Mouse (Mus musculus): ENCODE measurements at regions not wholly inside any gene's neighbourhood (a gene's known extent, or its start where the extent isn't known, plus 50 kb on each side); places are given as distances from the start of the nearest gene placed in this dataset.

GRCm38 (mm10) chr13:48106946-48107345, 154.1 kb upstream of the Id4 start:
- no peak overlapping the region for H3K4me3 ChIP-seq (ENCODE audit: insufficient read depth, poor library complexity, severe bottlenecking)
- no peaks in the 10 kb centered on the region for H3K36me3 ChIP-seq (ENCODE audit: control insufficient read depth, insufficient read depth)
- H3ac ChIP-seq (ENCODE audit: control insufficient read depth, insufficient read length, low read depth), result no peak overlapping the region
- no peaks in the 10 kb centered on the region for H3K79me2 ChIP-seq (ENCODE audit: control insufficient read depth, insufficient read depth)
- no peaks in the 10 kb centered on the region for H3K79me3 ChIP-seq (ENCODE audit: low read depth)
- TF ChIP-seq CEBPB (IDR thresholded peaks at IDR 0.05; ENCODE audit: low read depth) (no peak), FOSL1 (IDR thresholded peaks at IDR 0.05; ENCODE audit: insufficient read depth, low read length, poor library complexity, severe bottlenecking) (no peak), MAX (IDR thresholded peaks at IDR 0.05) (no peak), CTCF (IDR thresholded peaks at IDR 0.05; ENCODE audit: control insufficient read depth, insufficient read depth, insufficient read length) (no peak), MYOD1 (IDR thresholded peaks at IDR 0.05; ENCODE audit: control insufficient read depth, insufficient read length, low read depth) (no peak), MYOG (IDR thresholded peaks at IDR 0.05; ENCODE audit: control insufficient read depth, extremely low read depth, insufficient read length) (no peak), USF1 (IDR thresholded peaks at IDR 0.05; ENCODE audit: low read depth) (no peak)
- no peaks in the 10 kb centered on the region for H3K27me3 ChIP-seq (ENCODE audit: control insufficient read depth, insufficient read depth, insufficient read length)

GRCm38 (mm10) chr13:48115890-48116289, 145.1 kb upstream of the Id4 start:
- TF ChIP-seq FOSL1 (IDR thresholded peaks at IDR 0.05; ENCODE audit: insufficient read depth, low read length, poor library complexity, severe bottlenecking) (no peak), USF1 (IDR thresholded peaks at IDR 0.05; ENCODE audit: low read depth) (no peak), MYOD1 (IDR thresholded peaks at IDR 0.05; ENCODE audit: control insufficient read depth, insufficient read length, low read depth) (no peak), MYOG (IDR thresholded peaks at IDR 0.05; ENCODE audit: control insufficient read depth, extremely low read depth, insufficient read length) (no peak), CTCF (IDR thresholded peaks at IDR 0.05; ENCODE audit: control insufficient read depth, insufficient read depth, insufficient read length) (no peak), CEBPB (IDR thresholded peaks at IDR 0.05; ENCODE audit: low read depth) (no peak), MAX (IDR thresholded peaks at IDR 0.05) (no peak)

GRCm38 (mm10) chr13:48126582-48126981, 134.4 kb upstream of the Id4 start:
- Histone ChIP-seq H3K36me3 (ENCODE audit: control insufficient read depth, insufficient read depth) (no peaks in the 10 kb centered on the region), H3ac (ENCODE audit: control insufficient read depth, insufficient read length, low read depth) (no peak overlapping the region), H3K79me2 (ENCODE audit: control insufficient read depth, insufficient read depth) (no peaks in the 10 kb centered on the region), H3K79me3 (ENCODE audit: low read depth) (no peaks in the 10 kb centered on the region), H3K27me3 (ENCODE audit: control insufficient read depth, insufficient read depth, insufficient read length) (no peaks in the 10 kb centered on the region), H3K4me3 (ENCODE audit: insufficient read depth, poor library complexity, severe bottlenecking) (no peak overlapping the region)
- TF ChIP-seq MAX (IDR thresholded peaks at IDR 0.05) (no peak), MYOD1 (IDR thresholded peaks at IDR 0.05; ENCODE audit: control insufficient read depth, insufficient read length, low read depth) (no peak), USF1 (IDR thresholded peaks at IDR 0.05; ENCODE audit: low read depth) (no peak), CTCF (IDR thresholded peaks at IDR 0.05; ENCODE audit: control insufficient read depth, insufficient read depth, insufficient read length) (no peak), MYOG (IDR thresholded peaks at IDR 0.05; ENCODE audit: control insufficient read depth, extremely low read depth, insufficient read length) (no peak)

More at GRCm38 (mm10) chr13:48115890-48116289, 145.1 kb upstream of the Id4 start:
- no peaks in the 10 kb centered on the region for H3K27me3 ChIP-seq (ENCODE audit: control insufficient read depth, insufficient read depth, insufficient read length)
- no peak overlapping the region for H3K4me3 ChIP-seq (ENCODE audit: insufficient read depth, poor library complexity, severe bottlenecking)
- no peaks in the 10 kb centered on the region for H3K79me2 ChIP-seq (ENCODE audit: control insufficient read depth, insufficient read depth)
- no peaks in the 10 kb centered on the region for H3K79me3 ChIP-seq (ENCODE audit: low read depth)
- H3K36me3 ChIP-seq (ENCODE audit: control insufficient read depth, insufficient read depth), result no peaks in the 10 kb centered on the region
- H3ac ChIP-seq (ENCODE audit: control insufficient read depth, insufficient read length, low read depth), result no peak overlapping the region

- no peak overlapping the region for H3K4me3 ChIP-seq (ENCODE audit: insufficient read depth, poor library complexity, severe bottlenecking)
These were observed 130.3 kb upstream of the Id4 start for GRCm38 (mm10) chr13:48130724-48131123.

GRCm38 (mm10) chr13:48131681-48132080, 129.3 kb upstream of the Id4 start:
- no peak overlapping the region for H3K4me3 ChIP-seq (ENCODE audit: insufficient read depth, poor library complexity, severe bottlenecking)
- no peaks in the 10 kb centered on the region for H3K36me3 ChIP-seq (ENCODE audit: control insufficient read depth, insufficient read depth)
- H3K79me2 ChIP-seq (ENCODE audit: control insufficient read depth, insufficient read depth), result no peaks in the 10 kb centered on the region
- peaks cover 12% of the 10 kb centered on the region for H3K27me3 ChIP-seq (ENCODE audit: control insufficient read depth, insufficient read depth, insufficient read length)
- H3K79me3 ChIP-seq (ENCODE audit: low read depth), result no peaks in the 10 kb centered on the region
- TF ChIP-seq CEBPB (IDR thresholded peaks at IDR 0.05; ENCODE audit: low read depth) (no peak), MYOG (IDR thresholded peaks at IDR 0.05; ENCODE audit: control insufficient read depth, extremely low read depth, insufficient read length) (no peak), CTCF (IDR thresholded peaks at IDR 0.05; ENCODE audit: control insufficient read depth, insufficient read depth, insufficient read length) (no peak), MAX (IDR thresholded peaks at IDR 0.05) (no peak), MYOD1 (IDR thresholded peaks at IDR 0.05; ENCODE audit: control insufficient read depth, insufficient read length, low read depth) (no peak), USF1 (IDR thresholded peaks at IDR 0.05; ENCODE audit: low read depth) (no peak), FOSL1 (IDR thresholded peaks at IDR 0.05; ENCODE audit: insufficient read depth, low read length, poor library complexity, severe bottlenecking) (no peak)
- no peak overlapping the region for H3ac ChIP-seq (ENCODE audit: control insufficient read depth, insufficient read length, low read depth)

More at GRCm38 (mm10) chr13:48130724-48131123, 130.3 kb upstream of the Id4 start:
- Histone ChIP-seq H3ac (ENCODE audit: control insufficient read depth, insufficient read length, low read depth) (no peak overlapping the region), H3K79me2 (ENCODE audit: control insufficient read depth, insufficient read depth) (no peaks in the 10 kb centered on the region), H3K36me3 (ENCODE audit: control insufficient read depth, insufficient read depth) (no peaks in the 10 kb centered on the region), H3K79me3 (ENCODE audit: low read depth) (no peaks in the 10 kb centered on the region), H3K27me3 (ENCODE audit: control insufficient read depth, insufficient read depth, insufficient read length) (peaks cover 12% of the 10 kb centered on the region)
- no peak for TF ChIP-seq CTCF (IDR thresholded peaks at IDR 0.05; ENCODE audit: control insufficient read depth, insufficient read depth, insufficient read length)
- TF ChIP-seq MYOG (IDR thresholded peaks at IDR 0.05; ENCODE audit: control insufficient read depth, extremely low read depth, insufficient read length), result no peak
- TF ChIP-seq FOSL1 (IDR thresholded peaks at IDR 0.05; ENCODE audit: insufficient read depth, low read length, poor library complexity, severe bottlenecking), result no peak
- TF ChIP-seq MYOD1 (IDR thresholded peaks at IDR 0.05; ENCODE audit: control insufficient read depth, insufficient read length, low read depth), result no peak
- no peak for TF ChIP-seq MAX (IDR thresholded peaks at IDR 0.05)
- TF ChIP-seq CEBPB (IDR thresholded peaks at IDR 0.05; ENCODE audit: low read depth), result no peak
- no peak for TF ChIP-seq USF1 (IDR thresholded peaks at IDR 0.05; ENCODE audit: low read depth)

GRCm38 (mm10) chr13:48145976-48146375, 115.1 kb upstream of the Id4 start:
- Histone ChIP-seq H3K36me3 (ENCODE audit: control insufficient read depth, insufficient read depth) (no peaks in the 10 kb centered on the region), H3K4me3 (ENCODE audit: insufficient read depth, poor library complexity, severe bottlenecking) (no peak overlapping the region), H3ac (ENCODE audit: control insufficient read depth, insufficient read length, low read depth) (no peak overlapping the region), H3K27me3 (ENCODE audit: control insufficient read depth, insufficient read depth, insufficient read length) (no peaks in the 10 kb centered on the region), H3K79me3 (ENCODE audit: low read depth) (no peaks in the 10 kb centered on the region), H3K79me2 (ENCODE audit: control insufficient read depth, insufficient read depth) (no peaks in the 10 kb centered on the region)
- TF ChIP-seq MYOD1 (IDR thresholded peaks at IDR 0.05; ENCODE audit: control insufficient read depth, insufficient read length, low read depth) (no peak), FOSL1 (IDR thresholded peaks at IDR 0.05; ENCODE audit: insufficient read depth, low read length, poor library complexity, severe bottlenecking) (no peak), MYOG (IDR thresholded peaks at IDR 0.05; ENCODE audit: control insufficient read depth, extremely low read depth, insufficient read length) (no peak), CTCF (IDR thresholded peaks at IDR 0.05; ENCODE audit: control insufficient read depth, insufficient read depth, insufficient read length) (no peak), USF1 (IDR thresholded peaks at IDR 0.05; ENCODE audit: low read depth) (no peak), MAX (IDR thresholded peaks at IDR 0.05) (no peak), CEBPB (IDR thresholded peaks at IDR 0.05; ENCODE audit: low read depth) (no peak)

All from C2C12 (cell line).